Mouse (Mus musculus): ENCODE results near the gene Padi3.

Gene Padi3

DNA sequence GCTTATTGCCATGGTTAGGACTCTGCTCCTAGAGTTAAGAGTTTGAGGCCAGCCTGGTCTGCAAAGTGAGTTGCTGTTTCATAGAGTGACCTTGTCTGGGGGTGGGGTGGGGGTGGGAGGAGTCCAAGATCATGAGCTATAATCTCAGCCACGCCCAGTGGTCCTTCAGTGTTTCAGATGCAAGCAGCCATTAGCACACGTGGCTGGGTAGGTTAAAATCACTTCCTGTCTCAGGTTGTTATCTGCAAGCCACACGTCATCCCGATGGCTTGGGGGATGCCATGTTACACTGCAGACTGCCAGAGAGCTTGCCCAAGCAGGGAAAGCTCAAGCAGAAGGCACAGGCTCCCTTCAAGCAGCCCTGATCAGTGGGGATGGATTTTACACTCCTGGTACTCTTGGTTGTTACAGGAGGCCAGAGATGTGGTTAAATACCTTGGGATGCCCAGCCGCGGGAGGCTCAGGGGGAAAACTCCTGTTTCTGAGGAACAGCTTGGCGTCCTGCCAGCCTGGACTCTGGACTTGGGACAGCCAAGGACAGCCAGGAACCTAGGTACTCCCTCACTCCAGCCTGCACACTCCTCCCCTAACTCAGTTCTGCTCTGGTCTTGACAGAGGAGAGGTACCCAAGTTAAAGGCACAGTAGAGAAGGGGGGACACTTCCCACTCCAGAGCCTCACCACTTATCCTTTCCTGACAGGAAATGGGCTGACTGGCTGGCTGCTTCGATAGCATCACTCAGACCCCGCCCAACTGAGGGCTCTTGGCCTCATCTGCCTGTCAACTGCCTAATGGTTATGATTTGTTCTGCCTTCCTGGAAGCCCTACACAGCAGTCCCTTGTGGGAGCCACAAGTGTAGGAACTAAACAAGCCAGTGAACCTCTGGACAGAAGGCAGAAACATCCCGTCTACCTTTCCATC lies 5.8 kb upstream of the Padi3 start:
- no peak for DNase-seq

DNA sequence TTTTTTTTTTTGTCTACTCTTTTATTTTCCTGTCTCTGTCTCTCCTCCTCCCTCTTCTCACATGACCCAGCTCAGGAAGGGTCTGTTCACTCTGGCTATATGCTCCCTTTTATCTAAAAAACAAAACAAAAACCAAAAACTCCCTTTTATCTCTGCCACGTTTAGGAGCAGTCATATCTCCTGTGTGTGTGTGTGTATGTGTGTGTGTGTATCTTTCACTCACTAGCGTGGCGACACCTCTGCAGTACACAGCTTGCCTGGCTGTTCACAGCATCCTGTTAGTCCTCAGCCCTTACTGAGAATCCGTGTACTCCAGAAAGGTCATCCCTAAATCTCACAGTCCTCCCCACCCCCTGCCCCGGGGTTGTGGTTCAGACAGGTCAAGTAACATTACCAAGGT lies 5.0 kb upstream of the Padi3 start:
- DNase-seq: no peak

DNA sequence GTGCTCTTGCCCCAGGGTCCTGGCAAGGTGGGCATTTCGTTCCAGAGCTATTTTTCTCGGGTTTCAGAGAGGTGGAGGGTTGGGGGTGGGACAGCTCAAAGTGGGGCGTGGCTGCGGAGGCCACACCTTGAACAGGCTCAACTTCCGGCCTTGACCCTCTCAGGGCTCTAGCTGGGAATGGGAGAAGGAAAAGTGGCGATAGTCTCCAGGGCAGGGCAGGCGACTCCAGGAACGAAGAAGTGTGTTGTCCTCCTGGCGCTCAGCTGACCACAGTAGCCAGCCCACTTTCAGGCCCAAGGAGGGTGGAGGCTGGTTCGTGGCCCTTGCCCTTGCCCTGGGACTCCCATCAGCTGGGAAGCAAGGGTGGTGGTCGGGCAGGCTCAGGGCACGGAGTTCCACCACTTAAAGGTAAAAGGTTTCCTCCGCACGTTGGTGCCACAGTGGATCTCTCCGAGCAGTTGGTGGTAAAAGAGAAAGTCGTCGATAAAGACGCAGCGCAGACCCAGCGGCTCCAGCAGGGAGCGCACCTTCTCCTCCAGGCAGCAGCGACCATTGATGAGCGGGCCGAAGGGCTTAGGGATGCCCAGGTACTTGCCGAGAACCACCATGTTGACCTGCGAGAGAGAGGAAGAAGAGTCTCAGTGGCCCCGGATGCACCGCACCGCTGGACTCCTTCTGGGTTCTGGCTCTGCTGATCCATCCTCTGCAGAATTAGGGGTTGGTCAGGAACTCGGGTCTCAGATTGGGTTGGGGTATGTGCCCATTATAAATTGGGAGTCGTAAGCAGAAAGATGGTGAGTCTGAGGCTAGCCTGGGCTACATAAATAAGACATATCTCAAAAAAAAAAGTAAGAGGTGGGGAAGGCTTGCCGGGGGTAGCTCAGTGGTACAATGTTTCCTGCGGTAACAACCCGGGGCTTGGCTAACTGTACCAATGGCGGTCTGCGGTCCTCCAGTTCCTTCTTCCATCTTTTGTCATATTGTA lies 4.1 kb upstream of the Padi3 start:
- peak in 1 of 2 experiments; percentile 9 for DNase-seq

DNA sequence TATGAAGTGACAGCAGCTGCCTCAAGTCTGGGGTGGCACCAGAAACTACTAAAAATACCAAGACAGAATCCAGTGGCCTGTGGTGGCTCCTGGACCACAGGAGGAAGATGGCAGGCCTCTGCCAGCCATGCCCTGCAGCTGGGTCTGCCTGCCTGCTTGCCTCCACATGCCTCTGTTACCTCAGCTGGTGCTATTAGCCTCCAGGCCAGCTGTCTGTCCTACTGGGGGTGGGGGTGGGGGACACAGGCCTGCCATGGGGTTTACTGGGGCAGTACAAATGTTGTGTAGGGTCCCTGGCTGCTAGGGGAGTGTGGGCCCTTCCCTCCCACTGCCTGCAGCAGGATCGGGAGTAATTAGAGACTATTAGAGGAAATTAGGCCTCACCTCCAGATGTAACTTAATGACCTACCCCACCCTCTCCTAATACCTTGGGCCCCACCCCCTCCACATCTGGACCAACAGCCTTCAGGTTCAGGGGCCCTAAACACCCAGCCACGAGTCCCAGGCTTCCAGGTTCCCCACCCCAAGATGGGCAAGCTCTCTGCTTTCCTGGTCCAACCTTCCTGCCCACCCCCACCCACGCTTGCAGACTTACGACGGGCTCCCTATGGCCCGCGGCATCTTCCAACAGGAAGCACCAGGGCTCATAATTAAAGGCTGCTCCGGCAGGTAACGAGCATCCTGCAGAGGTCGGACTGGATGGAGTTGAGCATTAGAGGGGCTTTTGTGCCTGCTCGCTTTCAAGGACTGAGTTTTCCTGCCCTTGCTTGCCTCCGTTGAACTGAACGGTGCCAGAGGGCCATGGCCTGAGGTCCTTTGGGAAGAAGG lies 3.1 kb upstream of the Padi3 start:
- DNase-seq: no peak

DNA sequence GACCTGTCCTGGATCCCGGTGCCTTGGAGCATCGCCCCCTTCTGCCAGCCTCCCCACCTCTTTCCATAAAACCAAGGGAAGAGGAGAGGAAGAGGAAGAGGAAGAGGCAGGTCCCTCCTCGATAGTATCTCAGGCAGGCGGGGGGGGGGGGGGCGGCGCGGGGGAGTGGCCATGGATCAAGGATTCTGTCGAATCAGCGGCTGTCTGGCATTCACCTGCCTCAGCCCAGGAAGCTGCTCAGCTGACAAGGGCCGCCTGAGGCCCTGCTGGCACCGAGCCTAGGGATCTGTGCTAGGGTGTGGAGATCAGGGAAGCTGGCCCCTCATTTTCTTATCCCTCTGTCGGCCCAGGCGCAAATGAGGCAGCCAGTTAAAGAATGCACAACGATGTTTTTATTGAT lies 2.2 kb upstream of the Padi3 start:
- peak; percentile 10 to 22 for DNase-seq

DNA sequence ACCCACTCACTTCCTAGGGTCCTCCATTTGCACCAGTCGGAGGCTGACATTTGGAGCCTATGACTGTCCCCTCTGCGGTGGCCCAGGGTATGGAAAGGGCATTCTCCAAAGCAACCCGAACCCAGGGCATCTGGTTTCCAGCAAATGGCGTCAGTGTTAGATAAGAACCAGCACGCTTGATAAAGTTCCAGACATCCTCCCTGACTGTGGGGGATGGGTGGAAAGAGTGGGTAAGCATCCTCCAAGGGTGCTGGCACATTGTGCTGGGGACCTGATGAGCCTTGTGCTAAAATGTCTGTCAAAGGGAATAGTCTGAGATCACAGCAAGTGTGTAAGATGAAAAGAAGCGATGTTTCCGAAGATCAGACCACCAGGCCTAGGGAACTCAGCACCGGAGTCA lies 1.7 kb upstream of the Padi3 start:
- no peak for DNase-seq

DNA sequence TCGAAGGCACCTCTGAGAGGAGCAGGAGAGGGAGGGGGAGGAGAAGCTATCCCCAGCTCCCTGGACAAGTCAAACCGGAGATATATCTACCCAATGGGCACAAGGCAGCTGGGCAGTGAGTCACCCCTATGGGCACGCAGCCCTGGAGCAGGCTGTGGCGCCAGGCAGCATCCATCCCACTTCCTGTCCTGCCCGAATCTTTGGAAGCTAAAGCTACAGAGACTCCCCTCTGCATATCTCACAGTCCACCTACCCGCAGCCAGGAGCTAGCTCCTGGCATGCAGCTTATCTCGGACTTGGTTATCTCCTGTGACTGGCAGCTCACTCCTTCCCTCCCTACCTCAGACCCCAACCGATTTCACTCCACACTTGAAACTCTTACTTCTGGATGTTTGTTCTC lies 1.3 kb downstream of the Padi3 start:
- DNase-seq: no peak

DNA sequence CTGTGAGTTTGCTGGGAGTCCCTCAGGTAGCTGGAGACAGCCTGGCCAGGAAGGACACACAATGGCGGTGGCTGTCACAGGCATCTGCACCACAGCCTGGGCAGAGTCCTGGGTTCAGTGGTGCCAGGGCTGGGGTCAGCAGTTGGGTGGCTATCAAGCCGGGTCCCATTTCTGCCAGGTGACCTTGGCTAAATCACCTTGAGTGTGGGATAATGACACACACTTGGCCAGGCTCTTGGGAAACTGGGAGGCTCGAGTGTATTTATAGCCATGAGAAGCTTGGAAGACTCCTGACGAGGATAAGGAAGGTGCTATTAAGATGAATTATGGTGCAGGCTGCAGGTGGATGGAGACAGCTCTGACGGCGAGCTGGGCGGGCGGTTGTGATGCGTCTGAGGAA lies 5.8 kb downstream of the Padi3 start:
- DNase-seq: no peak

DNA sequence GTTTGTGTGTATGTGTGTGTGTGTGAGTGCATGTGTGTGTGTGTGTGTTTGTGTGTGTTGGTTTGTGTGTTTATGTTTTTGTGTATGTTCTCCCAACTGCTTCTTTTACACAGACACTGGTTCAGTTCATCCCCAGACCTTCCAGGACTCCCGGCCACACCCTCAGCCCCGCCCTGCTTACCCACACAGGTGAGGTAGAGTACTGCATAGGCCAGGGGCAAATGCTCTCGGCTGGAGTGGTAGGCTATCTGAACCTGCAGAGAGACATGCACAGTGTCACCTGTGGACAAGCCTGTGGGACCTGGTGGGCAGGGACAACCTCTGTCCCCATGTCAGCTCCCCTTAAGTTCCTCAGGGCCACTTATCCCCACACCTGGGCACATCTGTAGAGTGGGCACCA lies 9.1 kb downstream of the Padi3 start:
- no peak for DNase-seq

DNA sequence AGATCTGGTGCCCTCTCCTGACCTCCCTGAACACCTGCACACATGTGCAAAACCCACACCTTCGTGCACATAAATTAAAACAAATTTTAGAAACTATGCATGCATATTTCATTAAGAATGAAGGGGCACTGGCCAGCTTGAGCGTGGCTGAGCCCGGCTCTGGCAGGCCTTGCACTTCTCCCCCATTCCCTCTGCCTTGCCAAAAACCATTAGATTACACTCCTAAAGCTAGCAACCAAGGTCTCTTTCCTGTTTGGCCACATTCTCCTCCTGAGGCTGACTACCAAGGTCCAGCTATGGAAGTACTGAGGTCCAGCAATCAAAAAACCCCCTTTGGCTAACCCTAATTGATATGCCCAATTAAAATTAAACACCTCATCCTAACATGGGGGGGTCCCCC lies 13.7 kb downstream of the Padi3 start:
- DNase-seq: no peak

DNA sequence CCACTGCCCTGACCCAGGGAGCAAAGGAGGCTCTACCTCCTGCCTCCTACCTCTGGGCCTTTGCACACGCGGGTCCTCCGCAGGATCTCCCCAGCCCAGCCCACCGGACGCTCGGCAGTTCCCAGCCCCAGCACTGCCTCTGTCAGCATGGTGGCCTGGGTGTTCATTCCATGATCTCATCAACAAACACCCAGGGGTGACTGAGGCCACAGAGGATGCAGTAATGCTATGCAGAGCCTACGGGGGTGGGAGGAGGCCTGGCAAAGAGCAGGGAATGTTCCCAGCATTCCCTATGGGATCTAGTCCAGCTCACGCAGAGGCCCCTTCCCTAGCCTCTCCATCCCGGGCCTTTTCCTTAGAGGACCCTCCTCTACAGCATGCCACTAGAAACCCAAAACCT lies 15.8 kb downstream of the Padi3 start:
- no peak for DNase-seq

DNA sequence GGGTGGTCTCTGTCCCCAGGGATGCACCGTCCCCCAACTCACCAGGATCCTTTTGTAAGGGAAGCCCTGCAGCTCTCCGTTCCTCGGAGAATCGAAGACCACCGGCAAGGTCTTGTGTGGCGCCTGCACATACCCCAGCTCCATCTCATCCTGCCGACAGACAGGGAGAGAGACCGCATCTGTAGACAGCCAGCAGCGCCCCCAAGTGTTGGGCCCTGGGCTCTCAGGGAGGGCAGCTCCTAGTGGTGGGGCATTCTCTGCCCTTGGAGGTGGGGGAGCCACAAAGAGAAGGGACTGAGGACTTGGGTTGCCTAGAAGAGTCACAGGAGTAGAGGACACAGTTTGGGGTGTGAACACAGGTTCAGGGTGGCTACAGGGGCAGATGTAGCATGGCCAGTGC lies 16.7 kb downstream of the Padi3 start:
- DNase-seq: no peak

DNA sequence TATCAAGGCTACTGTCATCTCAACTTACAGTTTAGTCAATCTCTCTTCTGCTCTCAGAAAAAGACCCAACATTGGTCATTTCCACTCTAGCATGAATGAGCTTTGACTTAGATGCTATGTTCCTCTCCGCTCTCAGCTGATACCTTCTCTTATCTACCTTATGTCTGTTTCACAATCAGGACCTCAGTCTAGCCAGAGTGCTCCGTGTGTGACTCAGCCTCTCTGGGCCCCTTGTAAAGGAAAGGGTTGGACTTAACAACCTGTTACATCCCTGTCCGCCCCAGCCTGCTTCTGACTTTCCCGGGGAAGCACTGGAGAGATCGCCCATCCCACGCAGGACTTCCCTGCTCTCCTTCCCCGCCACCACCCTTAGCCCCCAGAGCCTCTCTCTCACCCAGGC lies 17.9 kb downstream of the Padi3 start:
- no peak for DNase-seq

DNA sequence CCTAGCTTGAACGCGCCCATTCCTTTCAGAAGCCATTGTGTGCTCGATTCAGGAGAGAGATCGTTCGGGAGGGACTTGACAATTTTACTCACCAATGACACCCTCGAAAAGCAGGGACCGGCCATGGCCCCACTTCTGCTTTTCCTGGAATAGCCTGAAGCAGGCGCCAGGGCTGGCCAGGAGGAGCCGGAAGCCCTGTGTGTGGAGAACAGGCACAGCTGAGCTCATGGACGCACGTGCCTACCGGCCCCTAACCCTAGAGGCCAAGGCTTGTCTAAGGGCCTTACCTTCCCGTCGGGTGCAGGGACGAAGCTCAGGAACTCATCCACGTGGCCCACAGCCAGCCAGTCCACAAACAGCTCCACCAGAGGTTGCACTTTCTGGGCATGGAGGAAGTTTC lies 19.4 kb downstream of the Padi3 start:
- no peak for DNase-seq

DNA sequence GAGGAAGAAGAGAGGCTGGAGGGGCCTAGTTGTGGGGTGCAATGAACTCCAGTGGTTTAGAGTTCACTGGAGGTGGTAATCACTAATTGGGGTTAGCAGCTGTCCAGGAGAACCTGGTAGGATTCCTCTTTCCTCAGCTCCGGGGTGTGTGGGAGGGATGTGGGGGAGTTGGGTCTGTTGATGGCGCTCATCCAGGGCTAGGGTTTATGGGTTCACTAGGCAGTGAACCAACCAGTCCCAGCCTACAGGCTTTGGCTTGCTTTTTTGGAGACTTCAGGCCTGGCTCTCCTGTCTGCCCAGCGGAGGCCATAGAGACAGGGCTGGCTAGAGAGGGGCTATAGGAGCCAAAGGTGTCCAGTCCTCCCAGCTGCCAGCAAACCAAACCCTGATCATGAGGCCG lies 20.5 kb downstream of the Padi3 start:
- no peak for DNase-seq

DNA sequence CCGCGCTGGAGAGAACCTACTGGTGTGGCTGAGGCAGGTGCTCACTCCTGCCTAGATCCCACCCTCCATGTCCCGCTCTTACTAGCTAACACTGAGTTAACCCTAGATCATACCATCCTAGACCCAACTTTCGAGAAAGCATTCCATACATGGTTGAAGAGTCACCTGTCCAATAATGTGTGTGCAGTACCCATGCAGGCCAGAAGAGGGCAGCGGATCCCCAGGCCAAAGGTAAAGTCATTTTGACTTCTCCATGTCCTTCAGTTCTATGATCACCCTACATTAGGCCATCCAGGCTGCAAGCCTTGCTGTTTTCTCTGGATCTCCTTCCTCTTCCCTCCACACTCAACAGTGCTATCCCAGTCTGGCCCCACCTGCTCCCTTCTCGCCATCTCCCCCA lies 21.5 kb downstream of the Padi3 start:
- DNase-seq: peak; percentile 56 to 67

DNA sequence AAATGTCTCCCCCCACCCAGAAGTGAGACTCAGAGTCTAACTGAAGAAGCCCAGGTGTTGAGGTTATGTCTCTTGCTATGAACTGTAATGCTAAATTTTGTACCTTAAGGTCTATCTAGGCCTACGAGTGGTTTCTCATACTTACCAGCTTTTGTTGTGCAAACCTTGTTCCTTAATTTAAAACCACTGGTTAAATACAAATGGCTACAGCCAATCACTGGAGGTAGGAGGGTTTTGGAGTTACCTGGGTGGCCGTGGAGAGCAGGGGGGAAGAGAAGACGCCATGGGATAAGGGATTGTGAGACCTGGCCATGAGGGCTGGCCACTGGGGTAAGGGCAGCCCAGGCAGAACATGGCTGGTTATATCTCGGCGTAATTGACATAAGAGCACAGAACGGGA lies 22.2 kb downstream of the Padi3 start:
- no peak for DNase-seq

DNA sequence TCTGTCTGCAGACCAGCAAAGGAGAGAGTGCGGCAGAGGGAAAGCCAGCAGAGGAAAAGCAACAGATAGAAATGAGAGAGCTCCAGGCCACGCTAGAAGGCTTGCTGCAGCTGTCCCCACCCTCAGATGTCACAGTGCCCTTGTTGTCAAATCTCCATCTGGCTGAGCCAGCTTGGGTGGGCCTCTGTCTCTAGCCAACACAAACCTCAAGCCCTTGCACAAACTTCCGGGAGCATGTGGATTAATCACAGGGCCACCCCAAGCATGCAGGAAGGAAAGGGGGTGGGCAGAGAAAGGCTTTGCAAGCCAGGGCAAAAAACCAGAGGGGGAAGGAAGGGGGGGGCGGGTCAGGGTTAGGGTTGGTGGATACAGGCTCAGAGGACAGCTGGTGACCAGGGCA lies 23.0 kb downstream of the Padi3 start:
- DNase-seq: no peak

DNA sequence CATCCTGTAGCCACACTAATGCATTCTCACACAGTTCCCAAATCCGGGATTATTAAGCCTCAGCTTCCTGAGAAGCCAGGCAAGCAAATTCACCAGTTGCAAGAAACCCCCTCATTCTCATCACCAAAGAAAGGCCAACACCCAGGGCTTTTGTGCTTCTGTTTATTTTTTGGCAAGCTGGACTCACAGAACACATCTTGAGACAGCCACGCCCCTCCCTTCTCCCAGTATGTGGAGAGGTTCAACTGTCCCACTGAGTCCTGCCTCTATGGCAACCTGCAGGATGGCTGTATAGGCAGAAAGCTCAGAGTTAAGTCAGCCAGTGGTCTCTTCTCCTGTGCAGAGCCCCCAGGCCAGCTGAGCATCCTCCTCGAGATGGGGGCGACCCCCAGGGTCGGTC lies 25.2 kb downstream of the Padi3 start:
- no peak for DNase-seq

DNA sequence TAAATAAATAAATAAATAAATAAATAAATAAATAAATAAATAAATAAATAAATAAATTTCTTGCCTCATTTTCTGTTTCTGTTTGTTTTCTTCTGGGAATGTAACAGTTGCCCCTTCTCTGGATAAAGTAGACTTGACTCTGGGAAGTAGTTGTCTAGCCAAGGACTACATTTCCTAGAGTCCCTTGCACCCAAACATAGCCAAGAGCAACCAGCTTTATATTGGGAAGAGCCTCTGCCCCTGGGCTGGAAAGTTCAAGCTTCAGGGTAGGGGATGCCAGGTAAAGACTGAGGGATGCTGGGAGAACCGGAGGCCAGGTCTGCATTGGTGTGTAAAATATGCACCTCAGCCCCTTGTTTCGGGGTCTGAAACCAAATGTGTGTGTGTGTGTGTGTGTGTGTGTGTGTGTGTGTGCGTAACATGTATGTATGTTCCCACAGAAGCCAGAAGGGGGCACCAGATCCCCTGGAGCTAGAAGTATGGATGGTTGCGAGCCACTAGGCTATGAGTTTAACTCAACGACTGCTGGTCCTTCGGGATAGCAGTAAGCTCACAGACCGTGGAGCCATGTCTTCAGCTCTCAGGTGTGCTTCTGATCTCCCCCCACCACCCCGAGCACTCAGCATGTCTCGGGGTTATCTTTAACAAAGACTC lies 26.0 kb downstream of the Padi3 start:
- no peak for DNase-seq

DNA sequence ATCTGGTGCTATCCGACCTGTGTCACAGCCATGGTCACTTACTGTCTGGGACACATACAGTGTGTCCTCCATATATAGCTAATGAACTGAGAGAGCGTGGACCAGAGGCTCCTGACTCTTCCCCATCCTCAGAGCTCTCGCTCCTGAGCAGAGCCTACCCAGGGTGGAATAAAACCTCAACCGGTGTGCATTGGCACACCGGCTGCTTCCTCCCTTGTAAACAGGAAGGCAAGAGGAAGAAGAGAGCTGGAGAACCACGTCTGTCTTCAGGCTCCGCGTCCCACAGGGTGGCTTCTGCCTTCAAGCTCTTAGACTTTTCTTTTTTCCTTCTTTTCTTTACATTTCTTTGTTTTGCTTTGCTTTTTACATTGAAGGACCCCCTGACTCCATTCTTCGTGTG lies 27.6 kb downstream of the Padi3 start:
- DNase-seq: no peak

DNA sequence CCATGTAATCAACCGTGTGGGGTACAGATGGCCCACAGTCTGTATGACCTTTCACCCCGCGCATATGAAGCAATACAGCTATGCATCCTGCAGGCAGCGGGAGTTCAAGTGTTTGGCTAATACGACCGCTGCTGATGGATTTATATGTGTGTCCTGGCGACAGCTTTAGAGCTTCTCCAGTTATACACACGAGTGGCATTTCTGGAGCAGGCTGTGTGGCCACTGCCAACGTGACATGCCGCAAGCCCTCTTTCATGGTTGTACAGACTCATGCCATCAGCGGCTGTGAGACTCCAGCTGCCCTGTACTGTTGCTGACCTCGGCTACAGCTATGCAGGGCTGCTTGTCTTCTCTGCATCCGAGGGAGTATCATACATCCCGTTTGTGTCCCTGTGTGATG lies 29.9 kb downstream of the Padi3 start:
- no peak for DNase-seq
